Mouse (Mus musculus): ENCODE results near the gene Mfsd9. TPM values are rescaled to one million over a fixed set of nuclear protein-coding genes. Genes with fewer than 3 reads are reported as not detected.

The Mfsd9 gene
- 3.5 and 4.9 TPM in 2 replicates for polyA plus RNA-seq (2015; fragmentation: Nextera tagmentation; extraction: Ambion mirVana)

GRCm38 (mm10) chr1:40790324-40791141 is at the start of gene Mfsd9:
Gene Mfsd9, minus strand, starts transcription at chr1:40790687.

GRCm38 (mm10) chr1:40805351-40805750 is 14.9 kb upstream of the Mfsd9 start, which contains the start of gene Tmem182:
Gene Tmem182, plus strand, starts transcription at chr1:40805601.

Other genes with a start within 250 kb of the Mfsd9 start
- gene Slc9a4, start 210.6 kb downstream of the Mfsd9 start, polyA plus RNA-seq (2015; fragmentation: Nextera tagmentation; extraction: Ambion mirVana), result 0.10 TPM in 1 of 2 replicates, not detected in the other
- 0.22 and 0.24 TPM in 2 replicates for gene Slc9a2, start 110.1 kb downstream of the Mfsd9 start, polyA plus RNA-seq (2015; fragmentation: Nextera tagmentation; extraction: Ambion mirVana)
- 0.46 and 0.54 TPM in 2 replicates for gene Tmem182, start 14.9 kb upstream of the Mfsd9 start, polyA plus RNA-seq (2015; fragmentation: Nextera tagmentation; extraction: Ambion mirVana)